9 mouse cellular contexts compared by ENCODE assay signal in genomic region chr15:79882623-79883267, GRCm38 (mm10). TPM values are rescaled to one million over a fixed set of nuclear protein-coding genes. Genes with fewer than 3 reads are reported as not detected.
DNase-seq lines count a peak whose midpoint lies in the region; ATAC-seq and TF ChIP-seq lines count a peak whose summit lies in the region.
"Had no signal": no experiment of that assay in that cellular context is flagged by ENCODE, and none has a peak within 500 bp of the region (broad histone marks: within the 10 kb centered on the region; RNA-seq: fewer than 3 reads in every experiment).

No protein-coding gene starts in this region.

- no peaks in the 10 kb centered on the region for H3K36me3 ChIP-seq in kidney, embryonic 16.5 days (ENCODE audit: insufficient read depth, low read length)
- H3K36me3 ChIP-seq in forebrain, embryonic 16.5 days (ENCODE audit: control insufficient read depth, insufficient read depth), result no peaks in the 10 kb centered on the region
- no peaks in the 10 kb centered on the region for H3K36me3 ChIP-seq in lung, postnatal 0 days (ENCODE audit: insufficient read depth, low read length)
- no peaks in the 10 kb centered on the region for H3K36me3 ChIP-seq in stomach, embryonic 16.5 days (ENCODE audit: control insufficient read depth, insufficient read depth, low read length)

- no peak overlapping the region for H3K27ac ChIP-seq in kidney, embryonic 16.5 days (ENCODE audit: low read length)
- H3K27ac ChIP-seq in bone marrow macrophage, adult 2 months (ENCODE audit: insufficient read depth, low read depth, low read length), result no peak overlapping the region
- H3K27ac ChIP-seq in forebrain, embryonic 16.5 days (ENCODE audit: low read length), result peak overlapping the region; percentile 82
- H3K27ac ChIP-seq in lung, postnatal 0 days (ENCODE audit: low read length), result 0 out of 2 replicates have a peak overlapping the region, but pooled peaks have one; percentile 82
- no peak overlapping the region for H3K27ac ChIP-seq in stomach, embryonic 16.5 days (ENCODE audit: low read length)

- TF ChIP-seq POLR2A in bone marrow macrophage, adult 2 months (IDR thresholded peaks at IDR 0.05; ENCODE audit: borderline replicate concordance, low read depth, low read length), result no peak

- no peaks in the 10 kb centered on the region for H3K27me3 ChIP-seq in kidney, embryonic 16.5 days (ENCODE audit: insufficient read depth, low read length)
- H3K27me3 ChIP-seq in forebrain, embryonic 16.5 days (replicated peaks; ENCODE audit: control insufficient read depth, insufficient read depth, low read length), result no peaks in the 10 kb centered on the region; the same call in 1 of the 2 replicates
- no peaks in the 10 kb centered on the region for H3K27me3 ChIP-seq in lung, postnatal 0 days (replicated peaks; ENCODE audit: insufficient read depth, low read length)
- no peaks in the 10 kb centered on the region for H3K27me3 ChIP-seq in stomach, embryonic 16.5 days (ENCODE audit: control insufficient read depth, insufficient read depth, low read length)

- H3K4me2 ChIP-seq in kidney, embryonic 16.5 days (replicated peaks; ENCODE audit: low read depth, low read length), result peak overlapping the region; percentile 78
- peak overlapping the region; percentile 78 for H3K4me2 ChIP-seq in forebrain, embryonic 16.5 days (ENCODE audit: low read length)
- H3K4me2 ChIP-seq in lung, postnatal 0 days (replicated peaks; ENCODE audit: low read depth, low read length), result peak overlapping the region; percentile 58
- peak overlapping the region; percentile 57 for H3K4me2 ChIP-seq in stomach, embryonic 16.5 days (ENCODE audit: low read depth, low read length)

- peak overlapping the region; percentile 71 for H3K9ac ChIP-seq in kidney, embryonic 16.5 days (replicated peaks; ENCODE audit: low read length)
- peak overlapping the region; percentile 83 for H3K9ac ChIP-seq in forebrain, embryonic 16.5 days (replicated peaks; ENCODE audit: low read depth, low read length)
- 0 out of 2 replicates have a peak overlapping the region, but pooled peaks have one; percentile 5 for H3K9ac ChIP-seq in lung, postnatal 0 days (replicated peaks; ENCODE audit: low read depth)
- H3K9ac ChIP-seq in stomach, embryonic 16.5 days (ENCODE audit: low read length), result peak overlapping the region; percentile 45

- DNase-seq in kidney, postnatal 36 days, result no peak
- DNase-seq in layer of hippocampus, adult 8-10 months (ENCODE audit: low spot score in 2 of 2), result peak; percentile 70 to 72
- no peak for DNase-seq in lung, postnatal 0 days (ENCODE audit: low spot score)

- 19% methylated on average over 19 of the region's 19 CpGs for WGBS in kidney, embryonic 16.5 days
- WGBS in forebrain, embryonic 16.5 days, result 21% methylated on average over 19 of the region's 19 CpGs
- WGBS in lung, postnatal 0 days, result 30% methylated on average over 19 of the region's 19 CpGs
- 29% methylated on average over 19 of the region's 19 CpGs for WGBS in stomach, embryonic 16.5 days

- no peaks in the 10 kb centered on the region for H3K9me3 ChIP-seq in kidney, embryonic 16.5 days (ENCODE audit: low read length)
- no peaks in the 10 kb centered on the region for H3K9me3 ChIP-seq in forebrain, embryonic 16.5 days (ENCODE audit: control insufficient read depth, low read length)
- H3K9me3 ChIP-seq in lung, postnatal 0 days (ENCODE audit: low read length), result no peaks in the 10 kb centered on the region
- H3K9me3 ChIP-seq in stomach, embryonic 16.5 days (replicated peaks; ENCODE audit: control insufficient read depth, low read length), result no peaks in the 10 kb centered on the region

- H3K4me3 ChIP-seq in kidney, embryonic 16.5 days (ENCODE audit: low read length), result peak overlapping the region; percentile 53
- H3K4me3 ChIP-seq in bone marrow macrophage, adult 2 months (ENCODE audit: insufficient read depth, low read length), result peak overlapping the region; percentile 19; the same call in 1 of the 2 replicates
- peak overlapping the region; percentile 61 for H3K4me3 ChIP-seq in forebrain, embryonic 16.5 days (replicated peaks; ENCODE audit: low read length)
- peak overlapping the region; percentile 37 for H3K4me3 ChIP-seq in lung, postnatal 0 days (ENCODE audit: low read depth, low read length)
- peak overlapping the region; percentile 50 for H3K4me3 ChIP-seq in stomach, embryonic 16.5 days (replicated peaks; ENCODE audit: low read length)

- ATAC-seq in kidney, embryonic 16.5 days (ENCODE audit: low FRiP score, low TSS enrichment), result no peak
- ATAC-seq in forebrain, embryonic 16.5 days, result peak; percentile 65
- no peak for ATAC-seq in lung, postnatal 0 days
- no peak for ATAC-seq in stomach, embryonic 16.5 days (ENCODE audit: insufficient read depth, low FRiP score)
- no peak for ATAC-seq in granulocyte monocyte progenitor cell, adult 5-6 weeks (replicated peaks; ENCODE audit: poor library complexity, severe bottlenecking)

- peaks cover 23% of the 10 kb centered on the region; the same call in 1 of the 2 replicates for H3K4me1 ChIP-seq in kidney, embryonic 16.5 days (ENCODE audit: insufficient read depth, low read length)
- peaks cover 8% of the 10 kb centered on the region; the same call in 1 of the 2 replicates for H3K4me1 ChIP-seq in bone marrow macrophage, adult 2 months (ENCODE audit: control insufficient read depth, insufficient read depth, low read length)
- H3K4me1 ChIP-seq in forebrain, embryonic 16.5 days (replicated peaks; ENCODE audit: control insufficient read depth, insufficient read depth, low read length), result peaks cover 13% of the 10 kb centered on the region
- no peaks in the 10 kb centered on the region; the same call in 1 of the 2 replicates for H3K4me1 ChIP-seq in lung, postnatal 0 days (ENCODE audit: insufficient read depth, low read depth, low read length)
- H3K4me1 ChIP-seq in stomach, embryonic 16.5 days (ENCODE audit: control insufficient read depth, insufficient read depth, low read length), result peaks cover 21% of the 10 kb centered on the region

- no peak for TF ChIP-seq CTCF in bone marrow macrophage, adult 2 months (IDR thresholded peaks at IDR 0.05; ENCODE audit: low read depth, low read length)
- no peak for TF ChIP-seq CTCF in lung, postnatal 0 days (IDR thresholded peaks at IDR 0.05)

- no peak for TF ChIP-seq EP300 in lung, postnatal 0 days (IDR thresholded peaks at IDR 0.05)

RNA-seq across cellular contexts. Expression of gene Apobec3, which starts 8.7 kb away (rescaled TPM):
- polyA plus RNA-seq in kidney, embryonic 16.5 days (2015; fragmentation: Nextera tagmentation; extraction: Ambion mirVana), result 29.3 and 36.5 TPM in 2 replicates
- 179 and 198 TPM in 2 replicates for polyA plus RNA-seq in bone marrow macrophage, adult 2 months (2012; ENCODE audit: insufficient read depth, insufficient read length, missing spikeins)
- polyA plus RNA-seq in forebrain, embryonic 16.5 days (2015; fragmentation: Nextera tagmentation; extraction: Ambion mirVana), result 6.7 and 8.5 TPM in 2 replicates
- total RNA-seq in layer of hippocampus, adult 8-10 months (2022), result 10 to 100 TPM in 2 of 4 experiments, 1 to 10 TPM in 2; 5.3 to 11.9 (median 8.3) TPM
- 24.8 and 29.5 TPM in 2 replicates for polyA plus RNA-seq in lung, postnatal 0 days (2015; fragmentation: Nextera tagmentation; extraction: Ambion mirVana)
- 31.5 and 31.9 TPM in 2 replicates for polyA plus RNA-seq in stomach, embryonic 16.5 days (2015; fragmentation: Nextera tagmentation; extraction: Ambion mirVana)
- 213 and 215 TPM in 2 replicates for total RNA-seq in granulocyte monocyte progenitor cell, adult 5-6 weeks (2014; fragmentation: Nextera tagmentation)
- total RNA-seq in granulocyte monocyte progenitor cell, adult 5-6 weeks (2017), result 159 and 162 TPM in 2 replicates

RNA-seq across cellular contexts. Expression of gene Cbx6, which starts 48.3 kb away (rescaled TPM):
- 52.1 and 58.8 TPM in 2 replicates for polyA plus RNA-seq in kidney, embryonic 16.5 days (2015; fragmentation: Nextera tagmentation; extraction: Ambion mirVana)
- polyA plus RNA-seq in bone marrow macrophage, adult 2 months (2012; ENCODE audit: insufficient read depth, insufficient read length, missing spikeins), result 7.4 and 7.9 TPM in 2 replicates
- 49.3 and 53.2 TPM in 2 replicates for polyA plus RNA-seq in forebrain, embryonic 16.5 days (2015; fragmentation: Nextera tagmentation; extraction: Ambion mirVana)
- total RNA-seq in layer of hippocampus, adult 8-10 months (2022), result 100 to 1,000 TPM; 261 to 307 (median 292) TPM
- polyA plus RNA-seq in lung, postnatal 0 days (2015; fragmentation: Nextera tagmentation; extraction: Ambion mirVana), result 52.2 and 60.6 TPM in 2 replicates
- polyA plus RNA-seq in stomach, embryonic 16.5 days (2015; fragmentation: Nextera tagmentation; extraction: Ambion mirVana), result 75.6 and 77.2 TPM in 2 replicates
- 10.6 and 13.5 TPM in 2 replicates for total RNA-seq in granulocyte monocyte progenitor cell, adult 5-6 weeks (2014; fragmentation: Nextera tagmentation)
- total RNA-seq in granulocyte monocyte progenitor cell, adult 5-6 weeks (2017), result 10.8 and 11.6 TPM in 2 replicates

RNA-seq across cellular contexts. Expression of gene Npcd, which starts 48.7 kb away (rescaled TPM):
- polyA plus RNA-seq in kidney, embryonic 16.5 days (2015; fragmentation: Nextera tagmentation; extraction: Ambion mirVana), result not detected in 2 replicates
- not detected in 2 replicates for polyA plus RNA-seq in bone marrow macrophage, adult 2 months (2012; ENCODE audit: insufficient read depth, insufficient read length, missing spikeins)
- 1.4 TPM in 1 of 2 replicates, not detected in the other for polyA plus RNA-seq in forebrain, embryonic 16.5 days (2015; fragmentation: Nextera tagmentation; extraction: Ambion mirVana)
- total RNA-seq in layer of hippocampus, adult 8-10 months (2022), result 10 to 100 TPM in 2 of 4 experiments, 1 to 10 TPM in 2; 2.8 to 19.9 (median 12.1) TPM
- 0.13 TPM in 1 of 2 replicates, not detected in the other for polyA plus RNA-seq in lung, postnatal 0 days (2015; fragmentation: Nextera tagmentation; extraction: Ambion mirVana)
- 0.19 TPM in 1 of 2 replicates, not detected in the other for polyA plus RNA-seq in stomach, embryonic 16.5 days (2015; fragmentation: Nextera tagmentation; extraction: Ambion mirVana)
- total RNA-seq in granulocyte monocyte progenitor cell, adult 5-6 weeks (2014; fragmentation: Nextera tagmentation), result not detected in 2 replicates
- not detected in 2 replicates for total RNA-seq in granulocyte monocyte progenitor cell, adult 5-6 weeks (2017)
- total RNA-seq: neutrophil, adult 5-6 weeks had no signal

Comparison
In these comparisons a context has a peak if more than half of its experiments do, and no peak if none do; other contexts are left out.
1. H3K27ac ChIP-seq: peak in forebrain, embryonic 16.5 days (single experiment) and lung, postnatal 0 days (single experiment); none in kidney, embryonic 16.5 days (single experiment), bone marrow macrophage, adult 2 months (single experiment) and stomach, embryonic 16.5 days (single experiment).
2. H3K9ac ChIP-seq: peak in every context shown above with its lines; median percentile 83 in forebrain, embryonic 16.5 days; 71 in kidney, embryonic 16.5 days; 45 in stomach, embryonic 16.5 days; 5 in lung, postnatal 0 days.
3. DNase-seq: peak in layer of hippocampus, adult 8-10 months (2 of 2); none in kidney, postnatal 36 days (0 of 2) and lung, postnatal 0 days (single experiment).
4. Peak in every context shown above with its lines, with median percentiles within 50 percentile points of each other: H3K4me2 ChIP-seq and H3K4me3 ChIP-seq.